Mouse (Mus musculus) right cerebral cortex, adult 2 months (tissue): ENCODE measurements around the gene Ryr1.

Experiments
- DNase-seq, 2 experiments: peaks; one replicate each; pipeline ENCODE4 v3.0.0; 2021 to 2022; ENCODE audit warnings: low spot score in 2 of 2

Ryr1 gene

GRCm38 (mm10) chr7:29037261-29037660 lies 87.7 kb downstream of the Ryr1 start:
- DNase-seq, result no peak

DNA sequence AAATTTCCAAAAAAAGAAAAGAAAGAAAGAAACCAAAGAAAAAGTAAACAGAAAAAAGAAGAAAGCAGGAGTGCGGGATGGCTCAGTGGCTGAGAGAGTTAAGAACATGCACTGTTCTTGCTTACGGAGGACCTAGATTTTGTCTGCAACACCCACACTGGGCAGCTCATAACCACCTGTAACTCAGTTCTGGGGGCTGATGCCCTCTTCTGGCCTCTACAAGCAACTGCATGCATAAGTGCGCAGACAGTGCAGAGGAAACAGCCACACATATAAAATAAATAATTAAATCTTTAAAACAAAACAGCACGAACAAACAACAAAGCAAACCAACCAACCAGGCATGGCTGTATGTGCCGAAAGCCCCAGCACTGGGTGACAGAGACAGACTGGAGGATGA lies 92.3 kb downstream of the Ryr1 start:
- no peak for DNase-seq

DNA sequence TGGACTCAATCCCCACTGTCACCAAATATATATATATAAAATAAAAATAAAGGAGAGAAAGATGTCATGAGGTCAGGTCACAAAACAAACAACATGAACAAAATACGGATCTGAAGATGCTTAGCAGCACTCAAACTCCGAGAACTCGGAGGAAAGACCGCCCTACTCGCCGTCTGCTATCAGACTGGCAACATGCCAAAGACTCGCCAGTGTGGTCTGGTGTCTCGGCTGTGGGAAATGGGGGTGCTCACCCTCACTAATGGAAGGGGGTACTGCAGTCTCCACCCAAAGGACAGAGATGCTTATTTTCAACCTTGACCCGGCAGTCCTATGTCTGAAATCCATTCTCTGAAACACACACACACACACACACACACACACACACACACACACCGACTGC lies 93.3 kb downstream of the Ryr1 start:
- DNase-seq, result no peak

DNA sequence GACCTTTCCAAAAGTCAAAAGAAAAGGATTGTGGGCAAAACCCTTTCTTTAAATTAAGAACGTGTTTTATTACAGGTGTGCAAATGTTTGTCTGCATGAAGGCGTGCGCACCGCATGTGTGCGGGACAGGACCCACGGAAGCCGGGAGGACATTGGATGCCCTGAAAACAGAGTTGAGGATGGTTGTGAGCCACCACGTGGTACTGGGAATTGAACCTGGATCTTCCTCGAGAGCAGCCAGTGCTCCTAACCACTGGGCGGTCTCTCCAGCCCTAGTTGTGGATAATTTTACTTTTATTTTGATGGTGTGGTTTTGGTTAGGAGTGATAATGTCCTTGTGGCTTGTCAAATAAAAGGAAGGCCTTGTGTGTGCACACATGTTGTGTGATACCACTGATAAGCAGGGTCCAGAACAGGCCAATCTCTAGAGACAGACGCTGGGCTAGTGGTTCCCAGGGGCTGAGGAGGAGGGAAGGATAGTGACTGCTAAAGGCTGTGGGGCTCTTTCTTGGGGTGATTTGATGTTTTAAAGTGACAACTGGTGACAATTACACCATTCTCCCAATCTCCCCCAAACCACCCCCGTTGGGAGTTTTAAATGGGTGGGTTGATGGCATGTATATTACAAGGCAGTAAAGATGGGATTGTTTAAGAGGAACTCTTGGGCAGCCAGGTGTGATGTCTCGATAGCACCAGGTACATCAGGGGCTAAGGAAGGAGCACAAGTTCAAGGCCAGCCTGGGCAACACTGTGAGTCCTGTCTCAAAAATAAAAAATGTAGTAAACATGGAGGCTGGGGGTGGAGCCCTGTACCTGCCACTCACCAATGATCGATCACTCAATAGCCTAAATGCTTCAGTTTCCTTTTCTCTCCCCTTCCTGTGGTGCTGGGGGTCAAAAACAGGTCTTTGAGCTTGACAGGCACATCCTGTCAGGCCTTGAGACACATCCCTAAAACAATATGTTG lies 95.0 kb downstream of the Ryr1 start:
- no peak for DNase-seq

DNA sequence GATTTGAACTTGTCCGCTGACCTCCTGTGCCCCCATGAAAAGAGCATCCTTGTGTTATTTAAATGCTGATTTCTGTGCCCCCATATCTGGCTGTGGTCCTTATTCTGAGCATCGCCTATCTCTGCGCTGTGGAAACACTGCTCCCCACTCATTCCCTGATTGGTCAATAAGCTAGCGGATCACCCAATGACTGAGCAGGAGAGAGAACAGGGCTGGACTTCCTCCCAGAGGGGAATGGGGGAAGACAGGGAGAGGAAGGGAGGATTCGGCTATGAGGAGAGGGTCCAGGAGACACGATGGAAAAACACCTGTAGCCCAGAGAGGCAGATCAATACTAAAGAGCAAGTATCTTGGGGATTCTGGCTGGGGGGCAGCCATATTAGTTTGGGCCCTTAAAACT lies 96.2 kb downstream of the Ryr1 start:
- DNase-seq, result no peak

DNA sequence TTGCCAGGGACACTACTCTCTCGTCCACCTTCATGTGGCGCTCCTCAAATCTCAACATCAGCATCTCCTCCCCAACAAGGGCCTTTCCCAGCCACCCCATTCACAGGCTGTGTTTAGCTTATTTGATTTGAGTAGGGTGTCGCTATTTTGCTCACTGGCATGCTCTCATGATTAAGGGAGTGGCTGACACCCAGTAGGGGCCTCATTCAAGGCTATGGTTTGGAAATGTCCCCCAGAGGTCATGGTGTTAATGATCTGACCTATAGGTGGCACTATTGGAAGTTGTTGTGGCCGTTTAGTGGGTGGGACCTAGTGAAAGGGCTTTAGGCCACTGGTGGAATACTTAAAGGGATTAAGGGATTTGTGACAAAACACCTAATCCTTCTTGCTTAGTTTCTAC lies 98.2 kb downstream of the Ryr1 start:
- no peak for DNase-seq

DNA sequence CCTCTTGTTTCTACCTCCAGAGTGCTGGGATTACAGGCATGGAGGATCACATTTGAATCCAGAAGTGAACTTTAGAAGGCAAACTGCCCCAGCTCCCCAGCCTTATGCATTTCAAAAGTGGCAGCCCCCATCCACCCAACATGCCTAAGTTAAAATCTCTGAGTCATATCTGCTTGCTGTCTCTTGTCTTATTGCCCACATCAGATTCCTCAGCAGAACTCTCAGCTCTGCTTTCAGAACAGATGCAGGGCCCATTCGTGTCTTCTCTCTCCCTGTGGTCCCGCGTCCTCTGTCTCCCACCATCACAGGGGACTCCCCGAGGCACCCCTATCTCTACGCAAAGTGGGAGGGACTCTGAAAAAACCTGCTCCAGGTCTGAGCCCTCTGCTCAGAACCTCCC lies 98.8 kb downstream of the Ryr1 start:
- peak; percentile 15 to 21 for DNase-seq

GRCm38 (mm10) chr7:29025566-29025965 lies 99.4 kb downstream of the Ryr1 start:
- no peak for DNase-seq

DNA sequence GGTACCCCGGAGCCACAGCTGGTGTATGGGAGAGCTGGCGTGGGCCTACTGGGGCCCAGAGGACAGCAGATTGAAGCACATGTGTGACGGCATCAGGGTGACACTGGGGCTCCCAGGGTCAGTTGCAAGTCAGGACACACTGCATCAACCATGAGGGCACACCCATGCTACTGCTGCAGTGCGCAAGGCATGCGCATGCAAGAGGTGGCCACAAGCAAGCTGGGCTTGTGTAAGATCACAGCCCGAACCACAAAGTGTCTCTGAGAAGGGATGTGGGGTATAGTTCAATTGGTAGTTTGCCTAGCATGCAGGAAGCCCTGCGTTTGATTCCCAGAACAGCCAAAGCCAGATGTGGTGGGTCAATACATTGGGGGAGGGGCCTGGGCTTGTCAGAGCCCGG lies 101.5 kb downstream of the Ryr1 start:
- DNase-seq, result no peak

- DNase-seq, result peak in 1 of 2 experiments; percentile 35
These were observed 102.5 kb downstream of the Ryr1 start for GRCm38 (mm10) chr7:29022479-29022878.

GRCm38 (mm10) chr7:29019447-29020220 lies 105.3 kb downstream of the Ryr1 start:
- no peak for DNase-seq

DNA sequence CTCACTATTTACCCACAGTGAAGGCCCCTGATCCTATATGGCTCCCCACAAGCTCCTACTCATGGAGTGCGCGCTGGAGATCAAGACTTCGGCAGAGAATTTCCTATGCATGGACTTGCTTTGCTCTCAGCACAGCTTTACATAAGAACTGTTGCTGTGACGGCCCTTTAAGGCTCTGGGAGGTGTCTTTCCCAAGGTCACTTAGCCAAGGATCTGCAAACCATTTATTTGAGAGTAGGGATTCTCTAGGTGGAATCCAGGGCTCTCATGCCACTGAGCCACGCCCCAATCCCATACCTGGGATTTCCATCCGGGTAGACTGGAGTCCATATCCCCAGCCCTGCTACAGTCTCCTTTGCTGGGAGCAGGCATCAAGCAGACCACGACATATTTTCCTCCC lies 107.8 kb downstream of the Ryr1 start:
- no peak for DNase-seq

DNA sequence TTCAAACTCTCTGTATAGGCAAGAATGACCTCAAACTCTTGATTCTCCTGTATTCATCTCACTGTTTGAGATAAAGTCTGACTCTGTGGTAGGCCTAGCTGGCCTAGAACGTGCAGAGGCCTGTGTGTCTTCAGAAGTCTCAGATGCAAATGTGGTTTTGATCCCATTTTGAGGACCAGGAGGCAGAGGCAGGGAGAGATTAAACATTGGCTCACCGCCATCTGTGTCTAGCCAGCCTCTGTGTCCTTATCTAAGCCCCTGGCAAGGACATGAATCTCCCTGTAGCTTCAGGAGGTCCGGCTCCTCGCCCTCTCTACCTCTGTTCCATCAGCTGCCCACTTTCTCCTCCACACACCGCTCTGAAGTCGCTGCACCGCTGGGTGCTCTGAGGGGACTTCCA lies 108.5 kb downstream of the Ryr1 start:
- no peak for DNase-seq

GRCm38 (mm10) chr7:29014984-29015383 lies 110.0 kb downstream of the Ryr1 start:
- DNase-seq, result no peak

- DNase-seq, result no peak
These were observed 116.3 kb downstream of the Ryr1 start for GRCm38 (mm10) chr7:29008714-29009113.

DNA sequence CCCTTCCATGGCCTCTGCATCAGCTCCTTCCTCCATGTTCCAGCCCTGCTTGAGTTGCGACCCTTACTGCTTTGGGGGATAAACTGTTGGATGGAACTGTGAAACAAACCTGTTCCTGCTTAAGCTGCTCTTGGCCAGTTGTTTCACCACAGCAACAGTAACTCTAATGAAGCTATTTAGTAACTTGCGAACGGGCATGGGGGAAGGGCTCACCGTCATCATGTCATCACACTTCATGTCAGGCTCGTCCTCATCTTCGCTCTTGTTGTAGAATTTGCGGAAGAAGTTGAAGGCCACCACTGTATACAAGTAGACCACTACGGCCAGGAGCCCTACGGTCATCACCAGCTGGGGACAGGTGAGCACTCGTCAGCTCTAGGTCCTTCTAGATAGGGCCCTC lies 116.8 kb downstream of the Ryr1 start:
- no peak for DNase-seq

DNA sequence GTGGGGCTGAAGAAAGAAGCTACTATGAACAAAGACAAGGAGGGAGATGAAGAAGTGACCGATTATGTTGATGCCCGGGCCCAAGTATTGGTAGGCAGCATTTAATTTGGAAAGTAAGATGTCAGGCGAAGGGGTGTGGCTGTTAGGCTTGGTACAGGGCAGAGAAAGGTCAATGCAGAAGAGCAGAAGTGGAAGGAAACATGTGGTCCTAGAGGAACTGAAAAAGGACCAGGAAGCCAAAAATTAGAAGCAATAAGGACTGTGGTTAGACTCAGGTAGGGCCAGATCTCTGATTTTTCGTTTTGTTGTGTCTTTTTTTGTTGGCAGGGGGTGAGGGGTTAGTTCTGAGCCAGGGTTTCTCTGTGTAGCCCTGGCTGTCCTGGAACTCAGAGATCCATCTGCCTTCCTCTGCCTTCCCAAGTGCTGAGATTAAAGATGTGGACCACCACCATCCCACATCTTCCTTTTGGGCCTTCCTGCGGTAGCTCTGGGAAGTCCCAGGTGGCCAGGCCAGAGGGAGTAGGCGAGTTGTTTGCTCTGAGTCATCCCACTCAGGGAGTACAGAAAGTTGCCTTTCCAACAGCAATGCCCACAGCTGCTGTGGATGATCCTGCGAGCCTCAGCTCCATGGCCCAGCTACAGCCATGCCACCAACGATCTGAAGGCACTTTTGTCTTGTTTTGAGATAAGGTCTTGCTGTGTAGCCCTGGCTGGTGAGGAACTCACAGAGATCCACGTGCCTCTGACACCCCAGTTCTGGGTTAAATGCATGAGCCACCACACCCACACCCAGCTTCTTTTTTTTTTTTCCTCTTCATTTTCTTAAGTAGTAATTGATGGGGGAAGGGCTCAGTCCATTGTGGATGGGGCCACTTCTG lies 117.5 kb downstream of the Ryr1 start:
- peak in 1 of 2 experiments; percentile 8 for DNase-seq

GRCm38 (mm10) chr7:29000651-29001605 lies 124.1 kb downstream of the Ryr1 start:
- DNase-seq, result peak; percentile 41 to 51

DNA sequence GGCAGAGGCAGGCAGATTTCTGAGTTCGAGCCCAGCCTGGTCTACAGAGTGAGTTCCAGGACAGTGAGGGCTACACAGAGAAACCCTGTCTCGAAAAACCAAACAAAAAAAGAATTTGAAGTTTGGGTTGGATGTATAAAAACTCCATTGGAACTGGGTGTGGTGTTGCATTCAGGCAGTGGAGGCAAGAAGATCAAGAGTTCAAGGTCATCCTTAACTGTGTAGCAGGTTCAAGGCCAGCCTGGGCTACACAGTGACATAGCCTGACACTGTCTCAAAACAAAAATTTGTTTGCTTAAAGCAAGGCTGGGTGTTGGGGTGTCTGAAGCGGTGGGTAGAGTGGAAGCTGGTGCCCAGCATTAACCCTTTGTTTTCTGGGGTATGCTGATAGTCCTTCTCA lies 131.6 kb downstream of the Ryr1 start:
- DNase-seq, result no peak

DNA sequence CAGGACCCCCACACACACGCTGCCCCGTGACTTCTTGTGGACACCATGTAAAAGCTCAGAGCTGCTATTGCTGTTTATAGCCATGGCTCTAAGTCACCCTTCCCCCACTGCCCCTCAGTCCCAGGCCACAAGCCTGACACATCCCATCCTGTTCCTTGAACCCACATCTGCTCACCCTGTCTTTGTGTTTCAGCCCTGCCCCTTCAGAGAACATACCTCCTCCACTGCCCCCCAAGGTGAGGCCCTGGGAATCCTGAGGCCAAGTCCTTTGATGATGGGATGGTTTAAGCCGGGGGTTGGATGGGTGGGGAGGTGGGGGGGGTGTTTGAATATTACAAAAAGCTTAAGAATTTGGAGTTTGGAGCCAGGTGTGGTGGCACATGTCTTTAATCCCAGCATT lies 132.0 kb downstream of the Ryr1 start:
- DNase-seq, result no peak

- no peak for DNase-seq
These were observed 133.4 kb downstream of the Ryr1 start for GRCm38 (mm10) chr7:28991616-28992015.
